Mouse (Mus musculus): Measurements from ENCODE around the gene Pign. TPM values are rescaled to one million over a fixed set of nuclear protein-coding genes. Genes with fewer than 3 reads are reported as not detected.

The Pign gene
- polyA plus RNA-seq, 1 experiment from 2014 or later: 18.1 TPM

GRCm38 (mm10) chr1:105563821-105564220, 99.7 kb downstream of the Pign start:
- WGBS: 83% methylated on average over 2 of the region's 2 CpGs

GRCm38 (mm10) chr1:105556078-105556477, 107.4 kb downstream of the Pign start:
- Histone ChIP-seq H3K9me3 (no peaks in the 10 kb centered on the region), H3K4me3 (no peak overlapping the region), H3K4me1 (no peaks in the 10 kb centered on the region), H3K27me3 (no peaks in the 10 kb centered on the region), H3K36me3 (no peaks in the 10 kb centered on the region), H3K9ac (no peak overlapping the region), H3K4me2 (replicated peaks) (no peak overlapping the region), H3K27ac (no peak overlapping the region)
- ATAC-seq (ENCODE audit: insufficient number of reproducible peaks, insufficient read depth, low FRiP score, low TSS enrichment): no peak

More at GRCm38 (mm10) chr1:105563821-105564220, 99.7 kb downstream of the Pign start:
- Histone ChIP-seq H3K4me3 (no peak overlapping the region), H3K4me2 (replicated peaks) (no peak overlapping the region), H3K9ac (no peak overlapping the region), H3K4me1 (no peaks in the 10 kb centered on the region), H3K36me3 (peaks cover 14% of the 10 kb centered on the region; the same call in 1 of the 2 replicates), H3K27me3 (no peaks in the 10 kb centered on the region), H3K27ac (no peak overlapping the region), H3K9me3 (no peaks in the 10 kb centered on the region)
- ATAC-seq (ENCODE audit: insufficient number of reproducible peaks, insufficient read depth, low FRiP score, low TSS enrichment): no peak

- no peak for ATAC-seq (ENCODE audit: insufficient number of reproducible peaks, insufficient read depth, low FRiP score, low TSS enrichment)
- Histone ChIP-seq H3K4me3 (no peak overlapping the region), H3K36me3 (no peaks in the 10 kb centered on the region), H3K27ac (no peak overlapping the region), H3K9ac (no peak overlapping the region), H3K4me2 (replicated peaks) (no peak overlapping the region), H3K4me1 (no peaks in the 10 kb centered on the region), H3K9me3 (no peaks in the 10 kb centered on the region), H3K27me3 (no peaks in the 10 kb centered on the region)
- 76% methylated on average over 1 of the region's 1 CpGs for WGBS
Measured at GRCm38 (mm10) chr1:105555192-105555718, 108.2 kb downstream of the Pign start.

GRCm38 (mm10) chr1:105553130-105553529, 110.3 kb downstream of the Pign start:
- Histone ChIP-seq H3K9ac (no peak overlapping the region), H3K27me3 (no peaks in the 10 kb centered on the region), H3K4me3 (no peak overlapping the region), H3K4me2 (replicated peaks) (no peak overlapping the region), H3K4me1 (no peaks in the 10 kb centered on the region), H3K36me3 (no peaks in the 10 kb centered on the region), H3K27ac (no peak overlapping the region), H3K9me3 (no peaks in the 10 kb centered on the region)
- ATAC-seq (ENCODE audit: insufficient number of reproducible peaks, insufficient read depth, low FRiP score, low TSS enrichment): no peak
- 90% methylated on average over 3 of the region's 3 CpGs for WGBS

GRCm38 (mm10) chr1:105550163-105550562, 113.3 kb downstream of the Pign start:
- H3K4me3 ChIP-seq: no peak overlapping the region
- H3K4me1 ChIP-seq: no peaks in the 10 kb centered on the region
- no peak overlapping the region for H3K9ac ChIP-seq
- H3K9me3 ChIP-seq: no peaks in the 10 kb centered on the region
- H3K4me2 ChIP-seq (replicated peaks): no peak overlapping the region
- no peaks in the 10 kb centered on the region for H3K27me3 ChIP-seq
- H3K36me3 ChIP-seq: no peaks in the 10 kb centered on the region
- no peak for ATAC-seq (ENCODE audit: insufficient number of reproducible peaks, insufficient read depth, low FRiP score, low TSS enrichment)
- no peak overlapping the region for H3K27ac ChIP-seq

- ATAC-seq (ENCODE audit: insufficient number of reproducible peaks, insufficient read depth, low FRiP score, low TSS enrichment): no peak
- Histone ChIP-seq H3K4me2 (replicated peaks) (no peak overlapping the region), H3K4me1 (no peaks in the 10 kb centered on the region)
Measured at GRCm38 (mm10) chr1:105549648-105550047, 113.8 kb downstream of the Pign start.

GRCm38 (mm10) chr1:105543051-105543450, 120.4 kb downstream of the Pign start:
- peaks cover 15% of the 10 kb centered on the region for H3K9me3 ChIP-seq
- H3K4me3 ChIP-seq: no peak overlapping the region
- peaks cover 21% of the 10 kb centered on the region for H3K36me3 ChIP-seq
- H3K27me3 ChIP-seq: no peaks in the 10 kb centered on the region
- ATAC-seq (ENCODE audit: insufficient number of reproducible peaks, insufficient read depth, low FRiP score, low TSS enrichment): no peak
- H3K4me1 ChIP-seq: no peaks in the 10 kb centered on the region
- H3K9ac ChIP-seq: no peak overlapping the region
- no peak overlapping the region for H3K27ac ChIP-seq
- H3K4me2 ChIP-seq (replicated peaks): no peak overlapping the region
- 93% methylated on average over 1 of the region's 1 CpGs for WGBS

More at GRCm38 (mm10) chr1:105549648-105550047, 113.8 kb downstream of the Pign start:
- Histone ChIP-seq H3K4me3 (no peak overlapping the region), H3K36me3 (no peaks in the 10 kb centered on the region), H3K9me3 (no peaks in the 10 kb centered on the region), H3K27ac (no peak overlapping the region), H3K27me3 (no peaks in the 10 kb centered on the region), H3K9ac (no peak overlapping the region)
- WGBS: 85% methylated on average over 4 of the region's 4 CpGs

GRCm38 (mm10) chr1:105523768-105524167, 139.7 kb downstream of the Pign start:
- Histone ChIP-seq H3K9me3 (no peaks in the 10 kb centered on the region), H3K27ac (no peak overlapping the region), H3K4me2 (replicated peaks) (no peak overlapping the region), H3K36me3 (peaks cover 6% of the 10 kb centered on the region), H3K9ac (no peak overlapping the region), H3K27me3 (no peaks in the 10 kb centered on the region), H3K4me3 (no peak overlapping the region), H3K4me1 (no peaks in the 10 kb centered on the region)
- WGBS: 66% methylated on average over 2 of the region's 2 CpGs
- no peak for ATAC-seq (ENCODE audit: insufficient number of reproducible peaks, insufficient read depth, low FRiP score, low TSS enrichment)

- no peak overlapping the region for H3K4me3 ChIP-seq
- no peak for ATAC-seq (ENCODE audit: insufficient number of reproducible peaks, insufficient read depth, low FRiP score, low TSS enrichment)
- 74% methylated on average over 2 of the region's 2 CpGs for WGBS
Measured at GRCm38 (mm10) chr1:105522321-105522720, 141.2 kb downstream of the Pign start.

GRCm38 (mm10) chr1:105518101-105518500, 145.4 kb downstream of the Pign start:
- Histone ChIP-seq H3K9me3 (no peaks in the 10 kb centered on the region), H3K4me3 (no peak overlapping the region), H3K27me3 (no peaks in the 10 kb centered on the region), H3K4me1 (no peaks in the 10 kb centered on the region), H3K36me3 (peaks cover 6% of the 10 kb centered on the region), H3K27ac (no peak overlapping the region), H3K4me2 (replicated peaks) (no peak overlapping the region), H3K9ac (no peak overlapping the region)
- no peak for ATAC-seq (ENCODE audit: insufficient number of reproducible peaks, insufficient read depth, low FRiP score, low TSS enrichment)

More at GRCm38 (mm10) chr1:105522321-105522720, 141.2 kb downstream of the Pign start:
- H3K9me3 ChIP-seq: no peaks in the 10 kb centered on the region
- no peaks in the 10 kb centered on the region for H3K27me3 ChIP-seq
- H3K9ac ChIP-seq: no peak overlapping the region
- peaks cover 6% of the 10 kb centered on the region for H3K36me3 ChIP-seq
- no peaks in the 10 kb centered on the region for H3K4me1 ChIP-seq
- H3K27ac ChIP-seq: no peak overlapping the region
- H3K4me2 ChIP-seq (replicated peaks): no peak overlapping the region

GRCm38 (mm10) chr1:105507116-105507515, 156.4 kb downstream of the Pign start:
- Histone ChIP-seq H3K27ac (no peak overlapping the region), H3K4me3 (no peak overlapping the region), H3K9ac (no peak overlapping the region), H3K4me2 (replicated peaks) (no peak overlapping the region), H3K4me1 (no peaks in the 10 kb centered on the region), H3K9me3 (no peaks in the 10 kb centered on the region), H3K27me3 (no peaks in the 10 kb centered on the region), H3K36me3 (no peaks in the 10 kb centered on the region)
- ATAC-seq (ENCODE audit: insufficient number of reproducible peaks, insufficient read depth, low FRiP score, low TSS enrichment): no peak
- WGBS: 86% methylated on average over 1 of the region's 1 CpGs

GRCm38 (mm10) chr1:105492626-105493025, 170.9 kb downstream of the Pign start:
- no peak for ATAC-seq (ENCODE audit: insufficient number of reproducible peaks, insufficient read depth, low FRiP score, low TSS enrichment)
- H3K4me1 ChIP-seq: no peaks in the 10 kb centered on the region
- no peaks in the 10 kb centered on the region for H3K9me3 ChIP-seq
- no peak overlapping the region for H3K27ac ChIP-seq
- H3K4me2 ChIP-seq (replicated peaks): no peak overlapping the region
- H3K9ac ChIP-seq: no peak overlapping the region
- no peaks in the 10 kb centered on the region for H3K27me3 ChIP-seq
- H3K36me3 ChIP-seq: no peaks in the 10 kb centered on the region
- 72% methylated on average over 5 of the region's 5 CpGs for WGBS
- H3K4me3 ChIP-seq: no peak overlapping the region

- Histone ChIP-seq H3K4me2 (replicated peaks) (no peak overlapping the region), H3K36me3 (no peaks in the 10 kb centered on the region), H3K27me3 (no peaks in the 10 kb centered on the region), H3K27ac (no peak overlapping the region), H3K9me3 (no peaks in the 10 kb centered on the region), H3K4me3 (no peak overlapping the region), H3K9ac (no peak overlapping the region), H3K4me1 (no peaks in the 10 kb centered on the region)
- 84% methylated on average over 3 of the region's 3 CpGs for WGBS
- ATAC-seq (ENCODE audit: insufficient number of reproducible peaks, insufficient read depth, low FRiP score, low TSS enrichment): no peak
Measured at GRCm38 (mm10) chr1:105489456-105489855, 174.0 kb downstream of the Pign start.

Data from embryonic facial prominence, embryonic 12.5 days (tissue).